Mouse (Mus musculus) stomach, postnatal 0 days (tissue): ENCODE results near the gene Kifc5b.

Experiments used
- CTCF ChIP-seq: IDR thresholded peaks from 2 replicates; pipeline ENCODE4 v1.5.1; 2016; ENCODE audit warnings: antibody characterized with exemption, low read depth, mild to moderate bottlenecking, moderate library complexity
- EP300 ChIP-seq: optimal IDR thresholded peaks from 2 replicates; pipeline ENCODE3; 2016; ENCODE audit warnings: antibody characterized with exemption

DNA sequence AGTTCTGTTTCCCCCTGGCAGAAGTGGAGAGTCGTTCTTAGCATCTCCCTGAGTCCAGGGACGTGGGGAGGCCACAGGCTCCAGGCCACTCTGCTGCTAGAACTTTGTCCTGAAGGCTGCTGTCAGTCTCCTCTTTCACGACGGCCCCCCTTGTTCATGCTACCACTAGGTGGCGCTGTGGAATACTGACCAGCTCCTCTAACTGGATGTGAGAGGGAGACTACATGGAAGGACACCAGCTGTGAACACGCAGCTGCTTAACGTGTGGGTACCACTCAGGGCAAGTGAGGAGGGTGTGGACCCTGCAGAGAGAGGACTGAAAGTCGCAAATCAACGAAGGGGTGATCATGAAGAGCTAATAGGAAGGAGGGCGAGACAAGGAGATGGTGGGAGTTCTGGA is 21.3 kb upstream of the Kifc5b start:
- peak; percentile 94 for TF ChIP-seq CTCF
- no peak for TF ChIP-seq EP300
